Mouse (Mus musculus) skeletal muscle tissue, adult 2 months (tissue): ENCODE results near the gene Gm28043.
A peak's percentile ranks its signal among the peaks of the same experiment; 100 is the strongest.
"Not testable (repeated sequence)": the region's sequence is repeated elsewhere in the genome, so short reads cannot be mapped to it uniquely, and the experiment has no call there.

Experiments
- DNase-seq: peaks from one replicate; pipeline ENCODE4 v3.0.0-alpha.2; 2012; ENCODE audit warnings: low read depth, low spot score

Gene Gm28043

DNA sequence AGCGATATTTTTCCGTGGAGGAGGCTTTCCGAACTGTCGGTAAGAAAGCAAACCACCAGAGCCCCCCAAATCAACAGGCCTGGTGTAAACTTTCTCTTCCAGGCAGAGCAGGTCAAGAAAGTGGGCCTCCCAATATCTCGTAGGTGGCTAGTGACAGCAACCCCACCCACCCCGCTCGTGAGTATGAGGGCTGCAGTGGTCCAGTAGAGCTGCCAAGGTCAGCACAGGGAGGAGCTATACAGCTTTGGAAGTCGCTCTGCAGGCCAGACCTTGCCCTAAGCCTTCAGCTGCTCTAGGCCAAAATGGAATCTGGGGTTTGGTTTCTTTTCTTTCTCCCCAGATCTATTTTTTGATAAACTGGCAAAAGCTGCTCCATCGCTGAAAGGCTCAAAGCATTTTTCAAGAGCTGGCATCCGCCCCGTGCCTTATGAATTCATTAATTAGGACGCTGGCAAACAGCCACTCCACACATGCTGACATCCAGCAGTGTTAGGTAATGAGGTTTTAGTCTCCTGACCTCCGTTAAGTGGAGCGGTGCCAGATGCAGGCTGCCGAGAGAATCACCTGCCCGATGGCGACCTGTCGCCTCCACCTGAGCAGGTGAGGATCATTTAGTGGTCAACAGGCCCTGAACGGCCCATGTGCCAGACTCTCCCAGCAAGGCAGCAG is 96.5 kb downstream of the Gm28043 start:
- no peak for DNase-seq

DNA sequence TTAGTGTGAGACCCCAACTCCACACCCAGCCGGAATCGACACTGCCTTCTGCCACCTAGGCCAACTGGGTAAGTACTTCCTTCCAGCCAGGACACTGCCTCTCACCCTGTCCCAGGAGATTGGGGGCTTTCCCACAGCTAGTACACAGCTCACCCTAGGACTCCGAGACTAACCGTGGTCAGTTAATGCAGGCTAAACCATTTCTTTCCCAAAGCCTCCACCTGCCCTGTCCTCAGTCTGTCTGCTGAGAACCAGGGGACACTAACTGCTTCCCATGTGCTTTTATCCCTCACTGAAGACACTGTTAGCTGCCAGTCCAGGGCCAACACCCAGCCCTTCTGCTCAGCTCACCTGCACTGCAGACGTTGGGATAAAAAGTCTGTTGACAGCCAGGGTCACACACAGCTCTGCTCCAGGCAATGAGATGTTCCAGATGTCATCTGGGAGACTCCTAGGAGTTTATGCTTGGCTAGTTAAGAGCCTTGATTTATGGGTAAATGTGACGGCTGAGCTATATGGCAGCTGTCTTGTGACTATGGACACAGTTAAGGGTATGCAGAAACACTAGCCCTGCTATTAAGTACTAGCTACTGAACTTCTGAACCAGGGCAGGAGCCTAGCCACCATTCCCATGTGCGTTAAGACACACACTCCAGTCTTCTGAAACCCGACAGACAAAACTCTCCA is 97.2 kb downstream of the Gm28043 start:
- no peak for DNase-seq

- no peak for DNase-seq
Observed at GRCm38 (mm10) chr17:29712565-29712964, 97.9 kb downstream of the Gm28043 start.

DNA sequence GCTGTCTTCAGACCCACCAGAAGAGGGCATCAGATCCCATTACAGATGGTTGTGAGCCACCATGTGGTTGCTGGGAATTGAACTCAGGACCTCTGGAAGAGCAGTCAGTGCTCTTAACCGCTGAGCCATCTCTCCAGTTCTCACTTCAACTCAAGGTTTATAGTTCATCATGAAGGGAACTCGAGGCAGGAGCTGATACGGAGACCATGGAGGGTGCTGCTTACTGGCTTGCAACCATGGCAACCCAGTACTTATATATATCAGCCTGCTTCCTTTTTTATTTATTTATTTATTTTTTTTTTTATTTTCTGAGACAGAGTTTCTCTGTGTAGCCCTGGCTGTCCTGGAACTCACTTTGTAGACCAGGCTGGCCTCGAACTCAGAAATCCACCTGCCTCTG is 99.1 kb downstream of the Gm28043 start:
- not testable (repeated sequence) for DNase-seq

- DNase-seq, result peak; percentile 96
Observed at GRCm38 (mm10) chr17:29716732-29717445, 102.2 kb downstream of the Gm28043 start, which contains the start of gene Ccdc167. Ccdc167 (minus strand) TSS chr17:29717044.

- no peak for DNase-seq
Observed at GRCm38 (mm10) chr17:29718660-29719059, 104.0 kb downstream of the Gm28043 start.

DNA sequence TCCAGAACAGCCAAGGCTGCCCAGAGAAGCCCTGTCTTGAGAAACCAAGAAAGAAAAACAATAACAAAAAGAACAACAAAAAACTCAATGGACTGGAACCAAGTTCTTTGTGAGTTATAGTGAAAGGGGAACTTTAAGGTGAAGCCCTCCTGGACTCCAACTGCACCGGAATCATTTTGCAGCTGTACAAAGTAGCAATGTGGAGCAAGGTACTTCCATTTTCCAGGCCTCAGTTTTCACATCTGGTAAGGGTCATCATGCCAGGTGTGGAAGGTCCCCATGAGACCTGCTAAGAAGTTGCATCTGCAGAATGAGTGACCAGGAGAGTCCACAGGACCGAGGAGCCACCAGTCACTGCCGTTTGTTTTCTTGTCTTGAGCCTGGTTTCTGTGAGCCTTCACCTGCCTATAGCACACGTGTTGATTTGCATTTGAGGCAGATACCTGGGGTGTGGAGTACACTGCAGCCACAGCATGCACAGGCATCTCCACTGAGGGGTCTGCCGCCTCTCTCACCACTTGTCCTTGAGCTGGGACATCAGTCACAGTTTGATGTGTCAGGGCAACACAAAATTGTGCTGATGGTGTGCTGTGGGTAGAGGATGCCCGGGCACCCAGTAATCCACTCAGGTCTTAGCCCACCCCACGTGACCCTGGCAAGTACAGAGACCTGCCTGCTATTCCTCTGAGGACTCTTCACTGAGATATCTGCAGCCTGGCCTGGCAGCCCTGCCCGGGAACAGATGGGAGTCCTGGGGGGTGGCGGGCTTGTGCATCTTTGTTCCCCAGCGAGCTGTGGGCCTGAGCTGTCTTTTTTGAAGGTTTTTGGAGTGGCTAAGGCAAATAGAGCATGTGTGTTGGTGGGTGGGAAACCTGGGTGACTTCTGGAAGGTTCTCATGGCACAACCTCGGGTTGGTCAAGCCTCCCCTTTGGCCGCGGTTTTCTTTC is 105.2 kb downstream of the Gm28043 start:
- DNase-seq, result no peak

GRCm38 (mm10) chr17:29720755-29721365 is 106.2 kb downstream of the Gm28043 start:
- no peak for DNase-seq

DNA sequence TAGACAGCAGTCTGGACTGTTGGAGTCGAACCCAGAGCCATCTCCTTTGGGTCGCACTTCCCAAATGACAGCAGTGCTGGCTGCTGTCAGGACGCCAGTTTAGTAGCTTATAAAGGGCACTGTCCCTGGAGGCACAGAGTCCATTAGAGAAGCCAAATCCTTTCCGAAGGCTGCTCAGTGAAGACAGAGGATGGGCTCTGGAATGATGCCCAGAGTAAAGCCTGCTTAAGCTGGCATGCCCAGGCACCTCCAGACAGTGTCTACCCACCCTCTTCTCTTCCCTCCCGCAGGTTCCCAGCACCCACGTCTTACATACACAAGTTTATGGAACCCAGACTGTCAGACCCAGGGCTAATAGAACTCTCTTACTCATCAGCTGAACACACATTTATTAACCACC is 109.9 kb downstream of the Gm28043 start:
- no peak for DNase-seq

DNA sequence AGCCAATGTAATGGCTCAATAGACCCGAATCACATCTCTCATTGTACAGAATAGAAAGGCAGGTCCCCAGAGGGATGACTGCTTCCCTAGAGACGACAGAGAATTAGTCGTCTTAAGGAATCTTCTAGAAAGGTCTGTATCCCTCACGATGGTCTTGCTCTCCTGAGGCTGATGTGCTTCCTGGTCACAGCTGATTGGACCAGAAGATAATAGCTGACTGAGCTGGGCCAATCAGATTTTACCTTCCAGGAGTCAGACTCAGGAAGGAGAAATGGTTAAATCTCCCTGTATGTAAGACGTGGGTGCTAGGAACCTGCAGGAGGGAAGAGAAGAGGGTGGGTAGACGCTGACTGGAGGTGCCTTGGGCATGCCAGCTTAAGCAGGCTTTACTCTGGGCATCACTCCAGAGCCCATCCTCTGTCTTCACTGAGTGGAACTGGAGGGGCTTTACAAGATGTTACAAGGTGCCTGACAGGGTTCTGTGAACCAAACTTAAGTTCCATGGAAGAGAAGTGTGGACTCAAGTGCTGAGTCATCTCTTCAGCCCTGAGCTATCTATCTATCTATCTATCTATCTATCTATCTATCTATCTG is 110.4 kb downstream of the Gm28043 start:
- DNase-seq, result no peak

GRCm38 (mm10) chr17:29728082-29728481 is 113.4 kb downstream of the Gm28043 start:
- DNase-seq, result no peak

DNA sequence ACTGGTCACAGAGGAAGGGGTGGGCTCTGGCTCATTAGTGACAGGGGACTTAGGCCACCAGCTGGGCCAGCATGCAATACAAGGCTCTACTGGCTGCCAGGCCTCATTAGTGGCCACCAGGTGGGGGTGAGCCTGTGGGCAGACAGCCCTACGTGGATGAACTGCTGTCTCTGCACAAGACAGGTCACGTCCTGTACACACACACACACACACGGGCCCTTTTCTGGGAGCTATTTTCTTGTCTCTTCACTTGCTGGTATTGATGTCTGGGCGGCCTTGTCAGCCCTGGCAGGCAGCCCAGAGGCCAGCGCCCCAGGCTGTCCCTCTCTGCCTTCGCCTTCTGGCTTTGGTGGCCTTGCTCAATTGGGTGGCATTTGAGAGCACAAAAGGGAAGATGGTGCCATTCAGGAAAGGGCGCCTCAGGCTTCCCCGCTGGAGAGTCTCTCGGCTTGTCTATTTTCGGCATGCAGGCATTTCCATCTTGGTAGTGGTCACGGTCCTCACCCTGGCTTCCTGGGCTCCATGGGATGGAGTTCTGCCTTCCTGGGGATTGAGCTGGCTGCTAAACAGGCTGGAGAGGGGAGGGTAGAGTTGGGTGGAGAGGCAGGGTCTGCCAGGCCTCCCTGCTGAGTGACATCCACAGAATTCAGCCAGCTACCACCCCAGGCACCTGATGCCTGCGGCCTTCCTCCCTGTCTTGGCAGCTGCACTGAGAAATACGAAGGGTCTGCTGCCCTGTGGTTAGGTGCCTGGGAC is 116.0 kb downstream of the Gm28043 start:
- DNase-seq, result no peak

GRCm38 (mm10) chr17:29731266-29731952 is 116.7 kb downstream of the Gm28043 start:
- no peak for DNase-seq

- DNase-seq, result no peak
Observed at GRCm38 (mm10) chr17:29731953-29732325, 117.3 kb downstream of the Gm28043 start.

DNA sequence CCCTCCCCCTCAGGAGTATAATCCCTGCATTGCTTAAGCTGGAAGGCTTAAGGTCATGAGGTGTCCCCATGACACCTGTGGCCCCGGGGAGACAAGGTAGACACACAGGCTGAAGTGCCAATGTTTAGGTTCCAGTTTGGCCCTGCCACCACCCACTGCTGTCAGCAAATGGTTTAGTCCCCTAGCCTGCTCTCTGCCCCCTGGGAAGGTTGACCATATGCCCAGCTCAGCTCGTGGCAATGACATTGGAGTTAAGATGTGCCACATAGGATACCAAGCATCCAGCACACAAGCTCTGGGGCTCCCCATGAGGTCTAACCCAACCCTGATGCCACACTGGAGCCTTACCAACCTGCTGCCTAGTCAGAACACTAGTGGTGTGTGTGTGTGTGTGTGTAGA is 117.8 kb downstream of the Gm28043 start:
- no peak for DNase-seq

DNA sequence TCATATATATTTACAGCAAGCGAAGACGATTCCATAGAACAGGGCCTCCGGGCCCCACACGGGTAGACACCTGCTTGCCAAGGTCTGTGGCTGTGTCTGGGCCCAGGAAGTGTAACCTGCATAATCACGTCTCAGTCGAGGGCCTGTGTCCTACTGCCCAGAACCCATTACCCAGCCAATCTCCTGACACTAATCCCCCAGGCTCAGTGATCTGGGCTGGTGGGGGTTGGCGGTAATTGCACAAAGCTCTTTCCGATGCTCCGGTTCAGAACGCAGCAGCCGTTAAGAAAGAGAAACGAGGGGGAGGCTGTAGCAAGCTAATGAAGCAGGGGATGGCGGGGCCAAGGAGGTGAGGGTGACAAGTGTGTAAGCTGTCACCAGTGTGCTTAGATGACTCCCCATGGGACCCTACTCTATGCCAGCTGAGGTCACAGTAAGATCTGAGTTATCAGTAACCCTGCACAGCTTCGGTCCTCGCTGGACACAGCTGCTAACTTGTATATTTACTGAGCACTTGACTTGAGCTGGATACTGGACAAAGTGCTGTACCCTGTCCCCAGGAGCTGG is 121.9 kb downstream of the Gm28043 start:
- DNase-seq, result no peak

GRCm38 (mm10) chr17:29737849-29738804 is 123.5 kb downstream of the Gm28043 start:
- no peak for DNase-seq

- no peak for DNase-seq
Observed at GRCm38 (mm10) chr17:29747466-29747865, 132.8 kb downstream of the Gm28043 start.
